Mouse (Mus musculus) cerebellum, adult 9-11 months (tissue): ENCODE measurements around the gene Nos1ap.

ENCODE experiments used
- DNase-seq: peaks from one replicate; pipeline ENCODE4 v3.0.0; 2022

Gene Nos1ap

GRCm38 (mm10) chr1:170343081-170343480, 246.6 kb downstream of the Nos1ap start:
- DNase-seq = no peak

- no peak for DNase-seq
Measured at GRCm38 (mm10) chr1:170339943-170340342, 249.7 kb downstream of the Nos1ap start.

GRCm38 (mm10) chr1:170332775-170333174, 256.9 kb downstream of the Nos1ap start:
- DNase-seq = no peak

GRCm38 (mm10) chr1:170331926-170332325, 257.7 kb downstream of the Nos1ap start:
- no peak for DNase-seq

- DNase-seq = no peak
Measured at GRCm38 (mm10) chr1:170325277-170325676, 264.4 kb downstream of the Nos1ap start.

GRCm38 (mm10) chr1:170324312-170324711, 265.3 kb downstream of the Nos1ap start:
- DNase-seq = no peak

- no peak for DNase-seq
Measured at GRCm38 (mm10) chr1:170323001-170323400, 266.7 kb downstream of the Nos1ap start.

GRCm38 (mm10) chr1:170322046-170322445, 267.6 kb downstream of the Nos1ap start:
- DNase-seq = no peak

GRCm38 (mm10) chr1:170311431-170311830, 278.2 kb downstream of the Nos1ap start:
- no peak for DNase-seq

GRCm38 (mm10) chr1:170308503-170308902, 281.2 kb downstream of the Nos1ap start, which contains the start of gene Spata46:
Gene Spata46, plus strand, starts transcription at chr1:170308803.
- no peak for DNase-seq

- no peak for DNase-seq
Measured at GRCm38 (mm10) chr1:170306232-170306631, 283.4 kb downstream of the Nos1ap start, which contains the start of gene Gm7694. Gene Gm7694, minus strand, starts transcription at chr1:170306332.

GRCm38 (mm10) chr1:170305002-170305401, 284.7 kb downstream of the Nos1ap start:
- no peak for DNase-seq

- DNase-seq = no peak
Measured at GRCm38 (mm10) chr1:170303103-170303502, 286.6 kb downstream of the Nos1ap start.

- DNase-seq = no peak
Measured at GRCm38 (mm10) chr1:170302456-170302855, 287.2 kb downstream of the Nos1ap start.

GRCm38 (mm10) chr1:170301686-170302085, 288.0 kb downstream of the Nos1ap start:
- no peak for DNase-seq

GRCm38 (mm10) chr1:170299496-170299895, 290.2 kb downstream of the Nos1ap start:
- DNase-seq = no peak

GRCm38 (mm10) chr1:170294786-170295570, 294.7 kb downstream of the Nos1ap start:
- DNase-seq = no peak

- no peak for DNase-seq
Measured at GRCm38 (mm10) chr1:170293257-170293656, 296.4 kb downstream of the Nos1ap start.

- peak; percentile 36 for DNase-seq
Measured at GRCm38 (mm10) chr1:170292239-170292951, 297.3 kb downstream of the Nos1ap start.

GRCm38 (mm10) chr1:170282415-170283129, 307.1 kb downstream of the Nos1ap start:
- DNase-seq = no peak

- no peak for DNase-seq
Measured at GRCm38 (mm10) chr1:170277016-170277415, 312.6 kb downstream of the Nos1ap start, which contains the start of gene Sh2d1b1. Gene Sh2d1b1, plus strand, starts transcription at chr1:170277320.

- DNase-seq = no peak
Measured at GRCm38 (mm10) chr1:170273252-170273651, 316.4 kb downstream of the Nos1ap start.

GRCm38 (mm10) chr1:170270696-170271095, 319.0 kb downstream of the Nos1ap start:
- DNase-seq = no peak
